Mouse (Mus musculus) spleen, adult 12 weeks (tissue): ENCODE results near the gene Fryl.
"Not testable (repeated sequence)": the region's sequence is repeated elsewhere in the genome, so short reads cannot be mapped to it uniquely, and the experiment has no call there.

Experiments
- DNase-seq: peaks from one replicate; pipeline ENCODE4 v3.0.0; 2022; ENCODE audit warnings: low spot score

Fryl gene

DNA sequence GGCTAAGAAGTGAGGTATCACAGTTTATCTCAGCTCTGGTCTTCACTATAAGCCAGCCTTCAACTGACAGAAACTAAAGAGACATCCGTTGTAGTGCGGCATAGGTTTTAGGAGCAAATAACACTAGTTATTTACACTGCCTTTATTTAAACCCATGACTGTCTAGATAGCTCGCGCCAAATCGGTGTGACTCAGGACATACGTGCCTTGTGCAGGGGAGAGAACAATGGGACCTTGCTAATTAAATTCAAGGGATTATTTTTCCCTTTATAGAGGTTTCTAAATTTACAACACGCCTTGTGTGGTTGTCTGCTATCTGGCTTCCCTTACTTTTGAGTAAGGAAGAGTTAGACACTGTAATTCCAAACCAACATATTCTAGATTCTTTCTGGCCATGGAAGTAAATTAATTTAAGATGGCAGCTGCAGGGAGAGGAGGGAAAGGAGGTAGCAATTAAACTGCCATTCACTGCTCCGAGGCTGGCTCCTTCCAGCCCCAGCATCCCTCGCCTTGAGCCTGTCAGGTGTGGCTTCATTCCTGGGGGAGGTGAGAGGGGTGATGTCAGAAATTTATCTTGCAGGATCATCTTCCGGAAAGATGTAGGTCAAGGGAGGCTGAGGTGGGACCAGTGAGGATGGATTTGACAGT lies 154.0 kb downstream of the Fryl start:
- no peak for DNase-seq

DNA sequence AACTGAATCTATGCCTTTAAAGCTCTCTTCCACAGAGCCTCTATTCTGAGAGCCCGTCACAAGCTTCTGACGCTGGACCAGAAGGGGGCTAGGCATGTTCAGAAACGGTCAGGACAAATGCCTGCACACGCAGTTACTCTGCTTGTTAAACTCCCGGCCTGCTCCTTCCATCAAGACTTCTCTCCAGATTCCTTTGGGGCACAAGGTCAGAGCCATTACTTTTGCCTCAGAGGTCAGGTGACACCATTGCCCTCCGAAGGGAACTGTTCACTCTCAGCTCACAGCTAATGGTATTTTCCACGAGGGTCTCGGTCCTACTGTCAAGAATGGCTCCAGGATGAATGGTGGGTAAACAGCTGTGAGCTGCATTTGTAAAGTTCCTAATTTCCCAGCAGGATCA lies 164.2 kb downstream of the Fryl start:
- no peak for DNase-seq

DNA sequence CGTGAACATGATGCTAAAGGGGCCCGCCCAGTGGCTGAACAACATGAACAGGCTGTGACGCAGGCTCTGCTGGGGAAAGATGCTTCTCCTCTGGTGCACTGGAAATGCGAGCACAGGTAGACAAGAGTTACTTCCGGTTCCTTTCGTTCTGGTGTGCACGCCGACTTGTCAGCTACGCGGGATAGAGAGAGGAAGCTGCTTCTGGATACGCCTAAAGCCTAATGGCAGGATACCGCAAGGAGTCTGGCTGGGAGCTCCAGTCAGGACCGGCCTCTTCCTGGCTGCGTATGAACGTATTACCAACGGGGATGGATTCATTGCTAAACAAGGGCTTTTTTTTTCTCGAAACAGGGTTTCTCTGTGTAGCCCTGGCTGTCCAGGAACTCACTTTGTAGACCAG lies 167.3 kb downstream of the Fryl start:
- DNase-seq, result no peak

DNA sequence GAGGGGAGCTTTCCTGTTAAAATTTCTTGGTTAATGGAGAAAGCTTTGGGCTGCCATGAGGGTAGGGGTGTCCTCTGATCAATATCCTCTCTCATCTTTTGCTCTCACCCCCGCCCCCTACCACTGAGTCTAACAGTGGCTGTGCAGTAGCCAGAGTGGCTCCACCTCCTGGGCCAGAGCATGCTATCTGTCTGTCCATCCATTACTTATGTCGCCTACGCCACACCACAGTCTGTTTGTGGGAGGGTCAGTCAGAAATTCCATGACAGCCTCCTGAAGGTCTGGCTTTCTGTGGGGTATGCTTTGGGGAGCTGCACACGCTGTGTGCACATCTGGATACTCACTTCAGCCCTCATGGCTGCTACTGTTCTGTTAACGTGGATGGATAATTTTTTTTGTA lies 174.9 kb downstream of the Fryl start:
- DNase-seq, result no peak

DNA sequence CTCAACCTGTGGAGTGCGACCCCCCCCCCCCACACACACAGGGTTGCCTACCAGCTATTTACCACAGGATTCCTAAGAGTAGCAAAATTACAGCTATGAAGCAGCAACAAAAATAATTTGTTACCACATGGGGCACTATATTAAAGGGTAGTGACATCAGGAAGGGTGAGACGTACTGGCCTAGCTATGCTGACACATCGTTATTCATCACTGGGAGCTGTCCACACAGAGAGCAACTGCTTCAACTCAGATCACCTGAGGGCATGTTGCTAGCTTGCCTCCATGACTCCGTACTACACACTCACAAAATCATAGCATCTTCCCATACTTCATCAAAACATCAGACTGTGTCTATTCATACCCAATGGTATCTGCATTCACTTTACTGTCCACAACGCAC lies 176.6 kb downstream of the Fryl start:
- no peak for DNase-seq

DNA sequence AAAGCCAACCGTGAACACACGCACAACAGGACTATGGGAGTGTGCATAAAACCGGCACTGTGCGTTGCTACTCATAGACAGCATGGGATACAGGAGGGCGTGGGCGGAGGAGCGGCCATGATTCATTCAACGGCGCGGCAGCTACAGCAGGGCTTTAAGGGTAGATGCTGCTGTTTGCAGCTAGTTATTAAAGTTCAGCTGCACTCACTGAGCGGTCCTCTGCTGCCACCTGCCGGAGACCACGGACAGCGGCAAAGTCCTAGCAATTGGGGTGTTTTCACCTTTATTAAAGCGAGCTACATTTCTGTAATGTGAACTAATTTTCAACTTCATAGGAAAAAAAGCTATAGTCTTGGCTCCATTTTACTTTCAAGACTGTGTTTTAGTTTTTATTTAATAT lies 185.1 kb downstream of the Fryl start:
- DNase-seq, result peak; percentile 42

DNA sequence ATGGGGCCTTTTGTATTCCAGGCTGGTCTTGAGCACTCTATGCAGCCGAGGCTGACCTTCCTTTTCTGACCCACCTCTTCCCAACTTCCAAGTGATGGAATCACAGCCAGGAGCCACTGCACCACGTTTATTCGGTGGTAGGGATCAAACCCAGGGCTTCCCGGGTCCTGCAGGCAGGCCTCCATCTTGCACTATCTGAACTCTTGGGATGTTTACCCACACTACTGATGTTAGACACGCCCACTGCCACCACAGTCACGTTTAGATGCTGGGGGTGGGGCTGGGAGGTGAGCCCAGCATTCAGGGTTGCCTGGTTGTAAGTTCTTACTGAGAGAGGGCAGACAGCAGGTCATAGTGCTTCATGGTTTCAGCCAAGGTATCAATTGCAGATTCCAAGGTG lies 189.5 kb downstream of the Fryl start:
- DNase-seq, result no peak

DNA sequence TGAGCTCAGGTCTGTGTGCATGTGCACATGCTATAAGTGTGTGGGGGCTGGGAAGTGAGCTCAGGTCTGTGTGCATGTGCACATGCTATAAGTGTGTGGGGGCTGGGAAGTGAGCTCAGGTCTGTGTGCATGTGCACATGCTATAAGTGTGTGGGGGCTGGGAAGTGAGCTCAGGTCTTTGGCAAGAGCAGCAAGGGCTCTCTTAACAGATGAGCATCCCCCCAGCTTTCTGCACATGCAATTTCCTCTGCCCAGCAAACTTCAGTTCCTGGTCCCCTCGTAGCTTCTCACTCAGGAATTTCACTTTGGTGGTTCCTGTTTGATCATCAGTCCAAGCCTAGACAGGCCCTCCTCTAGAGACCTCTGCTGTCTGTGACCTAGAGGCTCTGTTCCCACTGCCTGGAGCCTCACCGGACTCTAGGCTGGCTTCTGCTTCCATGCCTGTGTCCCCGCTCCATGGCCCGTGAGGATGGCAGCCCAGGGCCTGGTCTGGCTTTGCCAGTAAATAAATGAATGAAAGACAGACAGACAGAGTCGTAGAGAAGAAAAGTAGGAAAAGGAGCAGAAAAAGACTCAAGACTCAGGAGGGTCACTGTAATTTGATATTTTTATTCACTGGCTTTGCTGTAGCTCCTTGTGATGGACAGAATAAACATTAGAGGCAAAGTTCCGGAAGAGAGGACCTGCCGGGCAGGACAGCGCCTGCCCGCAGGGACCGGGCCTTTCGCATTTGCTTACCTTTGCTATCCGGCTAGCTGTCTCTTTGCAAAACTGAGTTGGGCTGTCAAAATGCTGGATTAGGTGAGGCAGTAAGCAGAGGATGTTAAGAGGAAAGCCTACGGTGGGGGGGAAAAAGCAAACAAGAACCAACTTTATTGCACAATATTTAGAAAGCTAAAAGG lies 192.4 kb downstream of the Fryl start:
- no peak for DNase-seq

DNA sequence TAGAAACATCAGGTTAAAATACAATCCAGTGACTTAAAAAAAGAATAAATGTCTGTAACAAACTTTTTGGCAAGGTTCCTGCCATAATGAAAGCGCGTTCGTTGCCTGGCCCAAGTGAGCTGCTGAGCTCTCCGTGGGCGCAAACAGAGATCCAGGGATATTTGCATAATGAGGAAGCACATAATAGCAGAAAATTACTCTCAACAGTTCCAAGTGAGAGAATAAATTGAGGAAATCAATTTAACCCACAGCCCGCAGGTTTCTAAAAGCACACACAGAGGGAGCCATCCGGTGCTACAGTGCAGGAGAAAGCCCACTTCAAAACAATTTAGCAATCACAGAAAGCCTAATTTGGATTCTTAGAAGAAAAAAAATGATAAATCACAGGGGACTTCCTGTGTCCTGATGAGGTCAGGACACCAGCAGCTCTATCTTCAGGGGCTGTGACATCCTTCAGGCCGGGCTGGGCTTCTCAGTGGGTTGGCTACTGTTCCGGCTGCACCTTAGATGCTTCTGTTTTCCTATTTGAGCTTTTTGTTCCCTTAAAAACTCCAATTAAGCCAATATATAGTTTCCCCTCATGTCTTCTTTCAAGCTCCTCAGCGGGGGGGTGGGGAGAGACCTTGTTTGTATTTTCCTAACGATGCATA lies 194.8 kb downstream of the Fryl start:
- no peak for DNase-seq

DNA sequence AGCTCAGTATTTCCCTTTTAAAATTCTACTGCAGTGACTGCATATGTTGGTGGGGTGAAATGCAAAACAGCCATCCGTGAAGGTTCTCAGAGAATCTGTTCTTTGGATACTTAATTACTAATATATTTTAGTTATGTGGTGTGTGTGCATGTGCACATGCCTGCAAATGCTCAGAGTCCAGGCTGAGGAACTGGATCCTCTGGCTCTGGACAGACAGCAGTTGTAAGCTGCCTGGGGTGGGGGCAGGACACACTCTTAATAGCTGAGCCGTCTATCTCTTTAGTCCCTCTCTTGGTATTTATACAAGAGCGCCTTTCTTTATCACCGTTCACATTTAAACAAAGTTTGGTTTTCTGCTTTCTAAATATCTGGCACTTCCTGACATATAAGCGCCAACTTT lies 199.5 kb downstream of the Fryl start:
- DNase-seq, result no peak

DNA sequence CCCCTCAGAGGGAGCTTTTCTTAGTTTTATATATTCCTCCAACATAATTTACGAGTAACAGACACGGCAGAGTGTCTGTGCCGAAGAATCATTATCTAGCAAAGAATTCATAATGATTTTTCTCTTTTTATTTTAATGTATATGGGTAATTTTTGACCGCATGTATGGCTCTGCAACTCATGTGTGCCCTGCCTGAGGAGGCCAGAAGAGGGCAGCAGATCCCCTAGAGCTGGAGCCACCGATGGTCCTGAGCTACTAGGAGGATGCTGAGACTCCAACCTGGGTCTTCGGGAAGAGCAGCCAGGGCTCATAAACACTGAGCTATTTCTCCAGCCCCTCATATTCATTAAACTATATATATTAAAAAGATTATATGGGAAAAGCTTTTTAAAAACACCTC lies 200.0 kb downstream of the Fryl start:
- no peak for DNase-seq

DNA sequence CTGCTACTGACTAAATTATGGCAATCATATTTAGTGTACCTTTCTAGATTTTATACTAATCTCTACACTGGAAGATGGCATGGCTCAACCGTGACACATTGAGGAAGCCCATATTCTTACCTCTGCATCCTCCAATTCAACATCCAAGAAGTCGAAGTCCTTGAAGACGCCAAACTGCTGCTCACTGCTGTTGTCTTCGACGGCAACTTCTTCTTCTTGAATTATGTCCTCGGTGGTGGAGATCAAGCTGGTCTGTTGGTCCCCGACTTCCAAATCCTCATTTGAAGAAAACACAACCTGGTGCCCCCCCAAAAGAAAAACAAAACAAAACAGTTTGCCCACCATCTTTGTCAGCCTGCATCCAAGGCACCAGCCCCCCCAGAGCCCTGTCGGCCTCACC lies 202.5 kb downstream of the Fryl start:
- DNase-seq, result no peak

DNA sequence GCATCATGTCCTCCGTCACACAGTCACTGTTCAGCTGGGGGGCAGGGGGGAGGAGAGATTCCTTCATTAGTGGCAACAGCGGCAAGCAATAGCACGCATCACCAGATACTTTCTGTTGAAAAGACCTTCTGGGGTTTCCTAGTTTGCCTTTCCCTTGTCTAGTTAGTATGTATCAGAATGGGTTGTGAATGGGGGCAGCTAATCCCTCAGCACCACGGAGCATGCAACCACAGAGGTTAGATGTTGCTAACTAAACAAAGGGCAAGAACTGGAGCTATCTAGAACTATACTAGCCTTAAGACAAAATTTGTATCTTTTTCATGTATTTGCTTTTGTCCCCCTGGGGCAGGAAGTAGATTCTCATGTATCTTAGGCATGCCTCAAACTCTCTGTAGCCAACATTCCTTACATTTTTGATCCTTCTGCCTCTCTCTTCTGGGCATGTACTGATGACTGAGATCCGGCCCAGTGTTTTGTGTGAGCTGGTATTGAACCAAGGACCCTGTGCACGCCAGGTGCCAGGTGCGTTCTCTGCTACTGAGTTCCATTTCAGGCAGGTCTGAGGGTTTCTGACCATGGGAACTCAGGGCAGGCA lies 208.7 kb downstream of the Fryl start:
- DNase-seq, result no peak

DNA sequence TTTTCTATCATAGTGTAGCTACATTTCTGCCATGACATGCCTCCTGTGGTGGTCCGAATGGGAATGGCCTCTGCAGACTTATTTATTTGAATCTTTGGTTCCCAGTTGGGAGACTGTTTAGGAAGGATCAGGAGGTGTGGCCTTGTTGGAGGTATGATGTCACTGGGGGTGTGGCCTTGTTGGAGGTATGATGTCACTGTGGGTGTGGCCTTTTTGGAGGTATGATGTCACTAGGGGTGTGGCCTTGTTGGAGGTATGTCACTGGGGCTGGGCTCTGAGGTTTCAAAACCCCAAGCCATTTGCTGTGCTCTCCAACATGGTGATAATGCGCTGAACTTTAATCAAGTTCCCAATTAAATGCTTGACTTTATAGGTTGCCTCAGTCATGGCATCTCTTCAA lies 212.4 kb downstream of the Fryl start:
- DNase-seq, result no peak

DNA sequence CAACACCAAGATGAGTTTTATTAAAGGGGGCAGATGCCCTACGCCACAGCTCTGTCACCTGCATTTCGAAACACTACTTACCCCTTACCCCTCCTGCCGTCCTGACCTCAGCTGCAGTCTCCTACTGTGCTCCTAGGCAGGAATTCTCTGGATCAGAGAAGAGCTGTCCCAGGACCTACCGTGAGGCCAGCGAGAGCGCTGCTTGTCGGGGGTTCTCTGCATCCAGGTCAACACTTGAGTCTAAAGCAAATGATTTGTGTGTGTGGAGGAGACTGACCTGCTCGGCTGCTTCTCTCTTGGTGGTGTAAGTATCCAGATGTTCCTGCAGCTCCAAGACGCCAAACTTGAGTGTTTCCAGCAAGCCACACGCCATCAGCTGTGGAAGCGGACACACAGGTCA lies 223.9 kb downstream of the Fryl start:
- DNase-seq, result no peak

DNA sequence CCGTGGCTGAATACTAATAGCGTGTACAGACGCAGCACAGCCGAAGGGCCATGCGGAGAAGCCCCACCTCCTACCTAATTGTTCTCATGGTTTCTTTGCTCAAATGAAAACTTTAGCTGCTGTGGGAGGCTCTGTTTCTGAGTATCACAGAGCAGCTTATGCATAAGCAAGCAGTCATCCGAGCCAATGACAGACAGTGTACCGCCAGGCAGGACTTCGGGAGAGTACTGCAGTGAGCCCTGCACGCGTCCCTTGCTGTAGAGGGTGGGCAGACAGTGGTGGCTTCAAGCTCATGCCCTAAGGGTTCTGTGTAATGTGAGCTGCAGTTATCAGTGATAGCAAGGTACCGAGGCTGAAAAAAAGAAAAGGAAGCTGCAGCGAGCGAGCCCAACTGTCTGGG lies 227.8 kb downstream of the Fryl start:
- DNase-seq, result no peak

DNA sequence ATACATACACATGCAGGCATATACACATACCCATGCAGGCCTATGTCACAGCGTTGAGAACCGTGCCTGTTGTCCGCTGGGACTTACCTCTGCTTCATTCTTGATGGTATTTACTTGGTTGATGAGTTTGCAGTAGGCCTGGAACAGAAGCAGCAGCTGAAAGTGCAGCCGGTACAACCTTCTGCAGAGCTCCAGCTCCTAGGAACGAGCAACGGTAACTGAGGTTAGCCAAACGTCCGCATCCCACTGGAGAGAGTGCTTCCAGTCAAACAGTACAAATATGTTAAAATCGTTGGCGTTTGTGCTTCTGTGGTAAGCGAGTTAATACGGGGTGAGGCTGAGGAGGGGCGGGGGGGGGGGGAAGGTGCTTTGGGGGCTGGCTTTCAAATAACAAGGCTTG lies 232.6 kb downstream of the Fryl start:
- no peak for DNase-seq

DNA sequence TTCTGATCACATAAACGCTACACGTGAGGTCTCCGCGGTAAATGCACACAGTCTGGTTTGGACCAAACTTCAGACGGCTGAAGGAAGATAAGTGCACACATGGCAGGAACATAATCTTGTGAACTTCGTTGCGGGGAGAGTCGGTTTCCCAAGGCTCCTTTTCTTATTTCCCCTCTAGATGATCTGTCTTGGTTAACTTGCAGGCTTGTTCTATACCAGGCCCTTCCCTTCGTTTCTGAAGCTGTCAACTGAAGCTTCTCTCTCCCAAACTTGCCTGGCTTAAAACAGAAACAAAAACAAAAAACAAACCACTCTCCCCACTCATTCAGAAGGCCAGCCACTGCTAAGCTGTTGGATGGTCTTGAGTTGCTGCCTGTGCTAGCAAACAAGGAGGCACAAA lies 241.7 kb downstream of the Fryl start:
- no peak for DNase-seq

DNA sequence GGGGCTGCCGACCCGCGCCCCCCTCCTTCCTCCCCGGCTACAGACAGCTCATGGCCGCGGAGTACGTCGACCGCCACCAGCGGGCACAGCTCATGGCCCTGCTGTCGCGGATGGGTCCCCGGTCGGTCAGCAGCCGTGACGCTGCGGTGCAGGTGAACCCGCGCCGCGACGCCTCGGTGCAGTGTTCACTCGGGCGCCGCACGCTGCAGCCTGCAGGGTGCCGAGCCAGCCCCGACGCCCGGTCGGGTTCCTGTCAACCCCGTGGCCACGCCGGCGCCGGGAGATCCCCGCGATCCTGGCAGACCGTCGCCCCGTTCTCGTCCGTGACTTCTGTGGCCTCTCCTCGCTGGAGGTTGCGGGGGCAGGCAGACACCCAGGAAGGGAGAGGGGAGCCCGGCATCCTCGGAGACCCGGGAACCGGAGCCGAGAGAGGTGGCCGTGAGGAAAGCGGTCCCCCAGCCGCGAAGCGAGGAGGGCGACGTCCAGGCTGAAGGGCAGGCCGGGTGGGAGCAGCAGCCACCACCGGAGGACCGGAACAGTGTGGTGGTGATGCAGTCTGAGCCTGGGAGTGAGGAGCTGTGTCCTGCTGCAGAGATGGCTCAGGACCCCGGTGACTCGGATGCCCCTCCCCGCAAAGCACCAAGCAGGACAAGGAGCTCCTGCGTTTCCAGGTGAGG lies 242.7 kb downstream of the Fryl start:
- DNase-seq, result not testable (repeated sequence)

DNA sequence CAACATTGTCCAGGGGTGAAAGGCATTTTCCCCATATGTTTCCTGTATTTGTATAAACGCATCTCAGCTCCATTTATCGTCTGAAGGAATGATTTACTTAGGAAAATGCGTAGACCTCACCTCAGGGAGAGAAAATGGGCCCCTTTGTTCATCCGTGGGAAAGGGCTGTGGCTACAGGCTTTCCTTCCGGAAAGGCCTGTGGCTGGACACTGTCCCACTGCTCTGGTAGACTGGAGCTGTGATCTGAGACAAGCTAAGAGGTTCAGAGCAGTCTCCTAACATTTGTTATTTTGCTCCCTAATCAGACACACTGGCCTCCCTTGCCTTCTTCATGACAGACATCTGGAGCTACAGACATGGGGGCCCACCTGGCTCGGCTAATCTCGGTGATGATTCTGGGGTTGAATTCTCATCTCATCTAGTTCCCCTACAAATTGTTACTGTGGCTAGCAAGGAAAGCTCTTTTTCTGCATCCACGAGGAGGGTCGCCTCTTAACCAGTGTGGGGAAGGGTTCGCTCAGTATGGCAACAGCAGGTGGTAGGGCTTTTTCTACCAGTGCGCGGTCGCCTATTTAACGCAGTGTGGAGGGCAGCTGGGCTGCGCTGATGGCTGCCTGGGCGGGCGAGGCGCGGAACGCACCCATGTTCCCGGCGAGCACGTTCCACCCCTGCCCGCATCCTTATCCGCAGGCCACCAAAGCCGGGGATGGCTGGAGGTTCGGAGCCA lies 243.4 kb downstream of the Fryl start:
- DNase-seq, result not testable (repeated sequence)

DNA sequence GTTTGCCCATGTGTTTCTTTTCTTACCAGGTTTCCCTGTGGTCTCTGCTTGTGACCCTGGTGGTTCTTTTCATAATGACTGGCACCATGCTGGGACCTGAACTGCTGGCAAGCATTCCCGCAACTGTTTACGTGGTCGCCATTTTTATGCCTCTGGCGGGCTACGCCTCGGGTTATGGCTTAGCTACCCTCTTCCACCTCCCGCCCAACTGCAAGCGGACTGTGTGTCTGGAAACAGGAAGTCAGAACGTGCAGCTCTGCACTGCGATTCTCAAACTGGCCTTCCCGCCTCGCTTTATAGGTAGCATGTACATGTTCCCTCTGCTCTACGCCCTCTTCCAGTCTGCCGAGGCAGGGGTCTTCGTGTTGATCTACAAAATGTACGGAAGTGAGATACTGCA lies 244.6 kb downstream of the Fryl start:
- DNase-seq, result not testable (repeated sequence)

DNA sequence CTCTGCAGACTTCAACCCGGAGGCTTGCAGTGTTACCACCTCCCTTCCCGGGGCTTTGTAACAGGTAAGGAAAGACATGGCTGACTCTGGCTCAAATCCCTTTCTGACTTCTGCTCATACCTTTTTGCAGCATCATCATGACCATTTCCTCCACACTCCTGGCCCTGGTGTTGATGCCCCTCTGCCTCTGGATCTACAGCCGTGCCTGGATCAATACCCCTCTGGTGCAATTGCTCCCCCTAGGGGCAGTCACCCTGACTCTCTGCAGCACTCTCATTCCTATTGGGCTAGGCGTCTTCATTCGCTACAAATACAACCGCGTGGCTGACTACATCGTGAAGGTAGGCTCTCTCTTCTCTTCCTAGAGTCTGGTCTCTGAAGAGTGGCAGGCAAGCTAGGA lies 248.2 kb downstream of the Fryl start:
- not testable (repeated sequence) for DNase-seq
